Mouse (Mus musculus): ENCODE measurements at regions not wholly inside any gene's neighbourhood (a gene's known extent, or its start where the extent isn't known, plus 50 kb on each side); places are given as distances from the start of the nearest gene placed in this dataset.
"Not testable (repeated sequence)": the region's sequence is repeated elsewhere in the genome, so short reads cannot be mapped to it uniquely, and the experiment has no call there.

- DNase-seq (ENCODE audit: low spot score), result not testable (repeated sequence)
Observed at GRCm38 (mm10) chr14:44926368-44927203, 61.4 kb upstream of the Ptger2 start.

GRCm38 (mm10) chr14:44921786-44922185 lies 62.6 kb upstream of the Ptgdr start:
- DNase-seq (ENCODE audit: low spot score), result peak; percentile 7

GRCm38 (mm10) chr14:44919389-44919788 lies 60.2 kb upstream of the Ptgdr start:
- no peak for DNase-seq (ENCODE audit: low spot score)

- no peak for DNase-seq (ENCODE audit: low spot score)
Observed at GRCm38 (mm10) chr14:44915627-44916026, 56.5 kb upstream of the Ptgdr start.

- no peak for DNase-seq (ENCODE audit: low spot score)
Observed at GRCm38 (mm10) chr14:44912740-44913139, 53.6 kb upstream of the Ptgdr start.

Measured in lung, postnatal 25 days (tissue).